Mouse (Mus musculus) bone marrow, adult 2 months (tissue): ENCODE data around the gene Ehbp1l1.

Source experiments
- CTCF ChIP-seq: fragments of 200-500 bp; IDR thresholded peaks from 2 replicates; pipeline ENCODE4 v1.5.1; 2011; ENCODE audit warnings: low read length, control low read depth; ENCODE audit not compliant: control insufficient read depth, insufficient read depth
- POLR2A ChIP-seq: fragments of 200-500 bp; IDR thresholded peaks from 2 replicates; pipeline ENCODE4 v1.6.1; 2011; ENCODE audit warnings: low read depth, mild to moderate bottlenecking, control low read depth, low read length, borderline replicate concordance; ENCODE audit not compliant: control insufficient read depth

- TF ChIP-seq CTCF (no peak), POLR2A (0 out of 2 replicates have a peak, but pooled peaks have one; percentile 3)
Observed at GRCm38 (mm10) chr19:5692086-5692912, 33.8 kb downstream of the Ehbp1l1 start.
